Mouse (Mus musculus) midbrain, embryonic 12.5 days (tissue): ENCODE measurements at regions not wholly inside any gene's neighbourhood (a gene's known extent, or its start where the extent isn't known, plus 50 kb on each side); places are given as distances from the start of the nearest gene placed in this dataset.

ENCODE experiments used
- ATAC-seq: fragments of 200-750 bp; cut with Nextera tagmentation; 2 replicates; pipeline ENCODE4 v1.8.0; 2017; ENCODE audit warnings: low read depth, moderate TSS enrichment, moderate library complexity; ENCODE audit not compliant: low FRiP score
- H3K27ac ChIP-seq: fragments of 300-500 bp; sonication (generic); replicated peaks from 2 replicates; pipeline ENCODE4 v1.5.1; 2016; ENCODE audit warnings: mild to moderate bottlenecking
- H3K27me3 ChIP-seq: fragments of 300-500 bp; sonication (generic); 2 replicates; pipeline ENCODE4 v1.6.1; 2016; ENCODE audit warnings: mild to moderate bottlenecking
- H3K36me3 ChIP-seq: fragments of 300-500 bp; sonication (generic); 2 replicates; pipeline ENCODE4 v1.6.1; 2016
- H3K4me1 ChIP-seq: fragments of 300-500 bp; sonication (generic); 2 replicates; pipeline ENCODE4 v1.6.1; 2016
- H3K4me2 ChIP-seq: fragments of 300-500 bp; sonication (generic); replicated peaks from 2 replicates; pipeline ENCODE4 v1.6.1; 2016; ENCODE audit warnings: mild to moderate bottlenecking, moderate library complexity
- H3K4me3 ChIP-seq: fragments of 300-500 bp; sonication (generic); 2 replicates; pipeline ENCODE4 v1.5.1; 2016; ENCODE audit warnings: mild to moderate bottlenecking
- H3K9ac ChIP-seq: fragments of 300-500 bp; sonication (generic); replicated peaks from 2 replicates; pipeline ENCODE4 v1.6.1; 2016; ENCODE audit warnings: mild to moderate bottlenecking, moderate library complexity
- H3K9me3 ChIP-seq: fragments of 300-500 bp; sonication (generic); 2 replicates; pipeline ENCODE4 v1.6.1; 2016; ENCODE audit warnings: mild to moderate bottlenecking
- WGBS: fragments of 180-500 bp; shearing (Covaris S2); methylation state at CpG from one replicate; pipeline ENCODE4 v1.1.7; 2016; 5-methylcytosine and 5-hydroxymethylcytosine counted together

GRCm38 (mm10) chr3:110366151-110366550, 115.4 kb upstream of the Prmt6 start:
- Histone ChIP-seq H3K27ac (no peak overlapping the region), H3K27me3 (no peaks in the 10 kb centered on the region), H3K9ac (no peak overlapping the region), H3K9me3 (no peaks in the 10 kb centered on the region), H3K4me2 (no peak overlapping the region), H3K4me1 (no peaks in the 10 kb centered on the region), H3K36me3 (no peaks in the 10 kb centered on the region), H3K4me3 (no peak overlapping the region)
- 64% methylated on average over 1 of the region's 1 CpGs for WGBS
- ATAC-seq = no peak

- H3K27me3 ChIP-seq = no peaks in the 10 kb centered on the region
- 89% methylated on average over 2 of the region's 2 CpGs for WGBS
- no peaks in the 10 kb centered on the region for H3K36me3 ChIP-seq
- H3K4me3 ChIP-seq = no peak overlapping the region
- no peaks in the 10 kb centered on the region for H3K9me3 ChIP-seq
- no peak overlapping the region for H3K9ac ChIP-seq
- no peaks in the 10 kb centered on the region for H3K4me1 ChIP-seq
- H3K4me2 ChIP-seq = no peak overlapping the region
- ATAC-seq = no peak
- no peak overlapping the region for H3K27ac ChIP-seq
Measured at GRCm38 (mm10) chr3:110361900-110362299, 111.1 kb upstream of the Prmt6 start.

GRCm38 (mm10) chr3:110356822-110357594, 106.2 kb upstream of the Prmt6 start:
- no peak overlapping the region for H3K27ac ChIP-seq
- H3K27me3 ChIP-seq = no peaks in the 10 kb centered on the region
- H3K4me2 ChIP-seq = no peak overlapping the region
- no peak for ATAC-seq
- no peak overlapping the region for H3K4me3 ChIP-seq
- H3K9ac ChIP-seq = no peak overlapping the region
- no peaks in the 10 kb centered on the region for H3K4me1 ChIP-seq
- WGBS = 81% methylated on average over 8 of the region's 8 CpGs
- H3K36me3 ChIP-seq = no peaks in the 10 kb centered on the region
- H3K9me3 ChIP-seq = no peaks in the 10 kb centered on the region

- Histone ChIP-seq H3K4me2 (no peak overlapping the region), H3K4me3 (no peak overlapping the region), H3K9ac (no peak overlapping the region), H3K4me1 (no peaks in the 10 kb centered on the region), H3K36me3 (no peaks in the 10 kb centered on the region), H3K27ac (no peak overlapping the region), H3K9me3 (0 out of 2 replicates have a peak, but pooled peaks cover 1% of the 10 kb centered on the region), H3K27me3 (no peaks in the 10 kb centered on the region)
- no peak for ATAC-seq
- WGBS = 90% methylated on average over 1 of the region's 1 CpGs
Measured at GRCm38 (mm10) chr3:110353654-110354053, 102.9 kb upstream of the Prmt6 start.

GRCm38 (mm10) chr3:110350075-110350474, 99.3 kb upstream of the Prmt6 start:
- Histone ChIP-seq H3K27me3 (no peaks in the 10 kb centered on the region), H3K27ac (no peak overlapping the region), H3K4me3 (no peak overlapping the region), H3K4me1 (no peaks in the 10 kb centered on the region), H3K4me2 (no peak overlapping the region), H3K9me3 (0 out of 2 replicates have a peak, but pooled peaks cover 4% of the 10 kb centered on the region), H3K36me3 (no peaks in the 10 kb centered on the region), H3K9ac (no peak overlapping the region)
- WGBS = 81% methylated on average over 5 of the region's 5 CpGs
- no peak for ATAC-seq

- no peak for ATAC-seq
- H3K4me2 ChIP-seq = no peak overlapping the region
- WGBS = 92% methylated on average over 4 of the region's 4 CpGs
- H3K4me3 ChIP-seq = no peak overlapping the region
- no peak overlapping the region for H3K27ac ChIP-seq
- no peak overlapping the region for H3K9ac ChIP-seq
- H3K36me3 ChIP-seq = no peaks in the 10 kb centered on the region
- H3K4me1 ChIP-seq = no peaks in the 10 kb centered on the region
- 0 out of 2 replicates have a peak, but pooled peaks cover 4% of the 10 kb centered on the region for H3K9me3 ChIP-seq
- H3K27me3 ChIP-seq = no peaks in the 10 kb centered on the region
Measured at GRCm38 (mm10) chr3:110349446-110349845, 98.6 kb upstream of the Prmt6 start.

GRCm38 (mm10) chr3:110344846-110345245, 94.0 kb upstream of the Prmt6 start:
- WGBS = 58% methylated on average over 4 of the region's 4 CpGs
- H3K27ac ChIP-seq = no peak overlapping the region
- ATAC-seq = 0 out of 2 replicates have a peak, but pooled peaks have one; percentile 30
- no peak overlapping the region for H3K9ac ChIP-seq
- H3K4me3 ChIP-seq = no peak overlapping the region
- no peak overlapping the region for H3K4me2 ChIP-seq
- H3K36me3 ChIP-seq = no peaks in the 10 kb centered on the region
- H3K27me3 ChIP-seq = no peaks in the 10 kb centered on the region
- H3K4me1 ChIP-seq = no peaks in the 10 kb centered on the region
- 0 out of 2 replicates have a peak, but pooled peaks cover 4% of the 10 kb centered on the region for H3K9me3 ChIP-seq

- no peak overlapping the region for H3K9ac ChIP-seq
- no peaks in the 10 kb centered on the region for H3K4me1 ChIP-seq
- no peak overlapping the region for H3K4me3 ChIP-seq
- no peaks in the 10 kb centered on the region for H3K36me3 ChIP-seq
- no peaks in the 10 kb centered on the region for H3K27me3 ChIP-seq
- 92% methylated on average over 2 of the region's 2 CpGs for WGBS
- H3K4me2 ChIP-seq = no peak overlapping the region
- H3K9me3 ChIP-seq = no peaks in the 10 kb centered on the region
- ATAC-seq = no peak
- no peak overlapping the region for H3K27ac ChIP-seq
Measured at GRCm38 (mm10) chr3:110340067-110340466, 89.3 kb upstream of the Prmt6 start.

GRCm38 (mm10) chr3:110339026-110339606, 88.3 kb upstream of the Prmt6 start:
- no peak overlapping the region for H3K27ac ChIP-seq

GRCm38 (mm10) chr3:110329175-110329574, 78.4 kb upstream of the Prmt6 start:
- H3K36me3 ChIP-seq = no peaks in the 10 kb centered on the region
- no peaks in the 10 kb centered on the region for H3K27me3 ChIP-seq
- 0 out of 2 replicates have a peak, but pooled peaks cover 4% of the 10 kb centered on the region for H3K4me1 ChIP-seq
- H3K27ac ChIP-seq = no peak overlapping the region
- H3K9ac ChIP-seq = no peak overlapping the region
- no peak overlapping the region for H3K4me3 ChIP-seq
- peak; percentile 27; the same call in 1 of the 2 replicates for ATAC-seq
- H3K4me2 ChIP-seq = no peak overlapping the region
- no peaks in the 10 kb centered on the region for H3K9me3 ChIP-seq
- WGBS = 83% methylated on average over 1 of the region's 1 CpGs

More at GRCm38 (mm10) chr3:110339026-110339606, 88.3 kb upstream of the Prmt6 start:
- Histone ChIP-seq H3K36me3 (no peaks in the 10 kb centered on the region), H3K4me3 (no peak overlapping the region), H3K4me2 (no peak overlapping the region), H3K4me1 (no peaks in the 10 kb centered on the region), H3K27me3 (no peaks in the 10 kb centered on the region), H3K9me3 (no peaks in the 10 kb centered on the region), H3K9ac (no peak overlapping the region)
- ATAC-seq = no peak
- WGBS = 88% methylated on average over 2 of the region's 2 CpGs

GRCm38 (mm10) chr3:110310270-110310669, 59.5 kb upstream of the Prmt6 start:
- no peak overlapping the region for H3K9ac ChIP-seq
- 94% methylated on average over 1 of the region's 1 CpGs for WGBS
- no peaks in the 10 kb centered on the region for H3K4me1 ChIP-seq
- H3K27ac ChIP-seq = no peak overlapping the region
- H3K4me3 ChIP-seq = no peak overlapping the region
- H3K9me3 ChIP-seq = no peaks in the 10 kb centered on the region
- no peak overlapping the region for H3K4me2 ChIP-seq
- no peaks in the 10 kb centered on the region for H3K36me3 ChIP-seq
- ATAC-seq = no peak
- H3K27me3 ChIP-seq = no peaks in the 10 kb centered on the region

GRCm38 (mm10) chr3:110303166-110303565, 52.4 kb upstream of the Prmt6 start:
- H3K9ac ChIP-seq = no peak overlapping the region
- no peaks in the 10 kb centered on the region for H3K9me3 ChIP-seq
- no peaks in the 10 kb centered on the region for H3K27me3 ChIP-seq
- H3K36me3 ChIP-seq = no peaks in the 10 kb centered on the region
- H3K4me3 ChIP-seq = no peak overlapping the region
- no peak overlapping the region for H3K27ac ChIP-seq
- H3K4me2 ChIP-seq = no peak overlapping the region
- H3K4me1 ChIP-seq = no peaks in the 10 kb centered on the region
- ATAC-seq = no peak
- 91% methylated on average over 2 of the region's 2 CpGs for WGBS
